Mouse (Mus musculus): ENCODE results near the gene Rftn1. TPM values are rescaled to one million over a fixed set of nuclear protein-coding genes. Genes with fewer than 3 reads are reported as not detected.

Gene Rftn1
- total RNA-seq, 2 experiments from 2014 or later = 7.3 to 9.2 TPM

GRCm38 (mm10) chr17:50052741-50053468 is 137.6 kb downstream of the Rftn1 start:
- no peak for DNase-seq (ENCODE audit: low spot score in 2 of 2)
- intact Hi-C loops (cut with DNase I) = no loop called here

- peak in 1 of 2 experiments; percentile 18 for DNase-seq (ENCODE audit: low spot score in 2 of 2)
- intact Hi-C loops (cut with DNase I) = no loop called here
Measured at GRCm38 (mm10) chr17:50050456-50050855, 140.0 kb downstream of the Rftn1 start.

DNA sequence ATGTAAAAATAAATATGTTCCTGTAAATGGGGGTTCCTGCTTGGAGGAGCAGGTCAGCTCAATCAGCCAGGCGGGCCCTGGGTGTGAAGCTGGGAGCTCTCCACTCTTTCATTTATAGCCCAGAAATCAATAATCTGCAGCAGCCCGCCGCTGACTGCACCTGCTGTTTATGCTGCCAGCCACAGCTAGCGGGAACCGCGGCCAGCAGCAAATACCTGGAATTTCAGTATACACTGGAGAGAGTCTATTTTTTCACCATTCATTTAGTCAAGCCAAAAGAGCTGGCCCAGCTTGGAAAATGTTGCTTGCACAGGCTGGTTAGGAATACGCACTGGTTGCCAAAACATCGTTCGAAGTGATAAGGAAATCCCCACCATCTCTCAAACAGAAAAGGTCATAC is 142.3 kb downstream of the Rftn1 start:
- DNase-seq (ENCODE audit: low spot score in 2 of 2) = no peak
- intact Hi-C loops (cut with DNase I) = no loop called here

GRCm38 (mm10) chr17:50047182-50047581 is 143.3 kb downstream of the Rftn1 start:
- intact Hi-C loops (cut with DNase I) = no loop called here
- DNase-seq (ENCODE audit: low spot score in 2 of 2) = no peak

DNA sequence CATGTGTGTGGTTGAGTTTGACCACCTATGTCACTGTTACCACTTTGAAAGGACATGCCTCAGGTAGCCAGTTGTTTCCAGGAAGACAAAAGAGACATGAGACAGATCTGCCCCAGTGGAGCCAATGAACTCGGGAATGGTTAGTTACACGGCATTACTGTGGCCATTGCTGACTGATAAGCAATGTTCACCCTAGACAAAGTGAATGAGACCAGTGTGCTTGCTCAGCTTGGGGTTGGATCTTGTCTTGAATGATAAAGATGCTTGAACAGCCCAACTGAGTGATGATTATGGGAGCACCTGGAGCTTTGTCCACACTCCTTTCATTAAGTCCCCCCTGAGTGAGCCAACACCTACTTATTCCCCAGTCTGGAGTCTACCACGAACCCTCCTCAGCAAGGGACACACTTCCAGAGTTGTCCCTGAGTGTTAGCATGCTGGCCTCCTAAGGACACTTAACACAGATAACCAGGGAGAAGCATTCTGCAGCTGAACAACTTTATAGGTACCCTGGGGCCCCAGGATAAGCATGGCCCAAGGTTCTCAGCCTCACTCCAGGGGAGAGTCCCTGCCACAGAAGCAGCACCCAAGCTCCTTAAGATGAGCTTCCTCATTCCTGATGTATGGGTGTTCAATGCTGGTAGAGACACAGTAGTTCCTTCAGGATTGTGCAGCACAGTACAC is 149.6 kb downstream of the Rftn1 start:
- no peak for DNase-seq (ENCODE audit: low spot score in 2 of 2)
- intact Hi-C loops (cut with DNase I) = no loop called here

GRCm38 (mm10) chr17:50037882-50038665 is 152.4 kb downstream of the Rftn1 start:
- no peak for DNase-seq (ENCODE audit: low spot score in 2 of 2)
- intact Hi-C loops (cut with DNase I) = no loop called here

DNA sequence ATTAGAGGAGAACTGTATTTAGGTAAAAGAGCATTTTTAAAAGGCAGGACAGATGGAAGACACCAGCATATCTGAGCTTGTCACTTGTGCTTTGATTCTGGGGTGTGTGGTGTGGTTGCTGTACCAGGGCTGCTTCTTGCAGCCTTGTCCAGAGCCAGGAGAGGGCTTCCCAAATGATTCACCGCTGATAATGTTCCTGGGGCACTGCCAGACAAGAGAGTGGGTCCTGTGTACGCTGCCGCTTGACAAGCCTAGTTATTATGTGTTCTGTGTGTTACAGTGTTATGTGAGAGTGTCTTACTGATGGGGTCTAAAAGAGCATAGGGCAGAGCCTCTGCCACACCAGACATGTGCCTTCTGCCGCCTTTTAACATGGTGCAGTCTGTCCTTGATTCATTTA is 153.1 kb downstream of the Rftn1 start:
- no peak for DNase-seq (ENCODE audit: low spot score in 2 of 2)
- intact Hi-C loops (cut with DNase I) = no loop called here

- intact Hi-C loops (cut with DNase I) = no loop called here
- DNase-seq (ENCODE audit: low spot score in 2 of 2) = no peak
Measured at GRCm38 (mm10) chr17:50036751-50037385, 153.6 kb downstream of the Rftn1 start.

GRCm38 (mm10) chr17:50033698-50034097 is 156.8 kb downstream of the Rftn1 start:
- no peak for DNase-seq (ENCODE audit: low spot score in 2 of 2)
- intact Hi-C loops (cut with DNase I) = no loop called here

GRCm38 (mm10) chr17:50031548-50032491 is 158.7 kb downstream of the Rftn1 start:
- intact Hi-C loops (cut with DNase I) = no loop called here
- DNase-seq (ENCODE audit: low spot score in 2 of 2) = no peak

DNA sequence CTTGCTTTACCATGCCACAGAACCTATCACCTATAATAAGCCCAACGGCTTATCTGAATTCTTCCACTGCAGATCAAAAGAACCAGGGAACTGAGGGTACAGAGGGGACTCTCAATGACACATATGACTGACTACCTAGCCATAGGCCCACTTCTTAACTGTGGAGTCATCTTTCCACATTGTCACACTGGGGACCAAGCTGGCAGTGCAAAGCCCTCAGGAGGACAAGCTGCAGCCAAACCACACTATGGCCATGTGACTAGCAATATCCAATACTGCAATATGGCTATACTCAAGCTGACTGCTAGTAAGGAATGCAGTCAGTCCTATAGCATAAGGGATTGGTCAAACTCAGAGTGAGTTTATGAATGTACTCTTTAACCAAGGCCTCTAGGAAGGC is 164.8 kb downstream of the Rftn1 start:
- DNase-seq (ENCODE audit: low spot score in 2 of 2) = no peak
- intact Hi-C loops (cut with DNase I) = no loop called here

DNA sequence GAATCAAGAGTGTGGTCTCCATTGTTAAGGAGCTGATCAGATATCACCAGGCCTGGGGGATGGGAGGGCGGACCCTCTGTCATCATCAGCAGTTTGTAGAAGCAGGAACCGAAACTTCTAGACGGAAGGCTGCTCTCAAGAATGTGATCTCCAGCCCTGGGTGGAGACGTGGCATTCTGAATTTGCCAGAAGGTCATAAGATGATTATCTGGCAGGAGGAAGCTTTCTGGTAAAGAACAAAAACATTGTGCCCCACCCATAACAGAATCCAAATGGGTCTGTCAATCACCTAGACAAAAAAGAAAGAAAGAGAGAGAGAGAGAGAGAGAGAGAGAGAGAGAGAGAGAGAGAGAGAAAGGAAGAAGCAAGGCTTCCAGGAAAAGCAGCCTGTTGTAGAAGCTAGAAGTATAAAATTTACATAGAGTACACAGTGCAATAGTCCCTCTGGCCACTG is 165.3 kb downstream of the Rftn1 start:
- DNase-seq (ENCODE audit: low spot score in 2 of 2) = no peak
- intact Hi-C loops (cut with DNase I) = no loop called here

- intact Hi-C loops (cut with DNase I) = no loop called here
- no peak for DNase-seq (ENCODE audit: low spot score in 2 of 2)
Measured at GRCm38 (mm10) chr17:50021400-50021799, 169.1 kb downstream of the Rftn1 start.

DNA sequence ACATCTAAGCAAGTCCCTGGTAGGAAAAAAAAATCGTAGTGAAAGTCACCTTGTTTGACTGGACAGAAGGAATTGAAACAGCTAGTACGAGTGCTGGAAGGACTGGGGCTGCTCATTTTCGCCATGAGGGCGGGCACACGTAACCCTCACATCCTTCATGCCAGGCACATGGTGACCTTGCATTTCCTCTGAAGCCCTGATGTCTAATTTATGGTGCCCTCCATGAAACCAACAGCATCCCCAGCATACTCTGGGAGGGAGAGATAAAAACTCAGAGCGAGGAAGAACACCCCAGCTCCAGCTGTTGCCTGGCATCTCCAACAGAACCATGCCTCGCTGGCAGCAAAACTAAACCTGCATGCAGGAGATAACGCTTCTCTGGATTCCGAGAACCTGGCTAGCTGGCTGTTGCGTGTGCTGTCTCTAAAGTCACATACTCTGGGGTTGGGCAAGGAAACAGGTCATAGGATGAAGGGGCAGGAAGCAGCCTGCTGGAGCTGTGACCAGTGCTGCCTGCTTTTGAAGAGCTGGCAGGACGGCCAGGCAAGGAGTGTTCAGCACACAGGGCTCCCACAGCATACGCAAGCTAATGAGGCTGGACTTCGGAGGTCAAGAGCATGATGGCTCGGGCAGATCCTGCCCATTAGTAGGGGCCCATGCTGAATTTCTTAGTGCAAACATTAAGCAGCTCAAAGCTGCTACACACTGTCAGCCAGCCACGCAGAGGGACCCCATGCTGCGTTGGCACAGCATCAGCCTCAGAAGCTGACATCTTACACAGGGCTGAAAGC is 170.1 kb downstream of the Rftn1 start:
- no peak for DNase-seq (ENCODE audit: low spot score in 2 of 2)
- intact Hi-C loops (cut with DNase I) = no loop called here

GRCm38 (mm10) chr17:50019819-50020210 is 170.7 kb downstream of the Rftn1 start:
- intact Hi-C loops (cut with DNase I) = no loop called here
- no peak for DNase-seq (ENCODE audit: low spot score in 2 of 2)

GRCm38 (mm10) chr17:50019090-50019489 is 171.4 kb downstream of the Rftn1 start:
- DNase-seq (ENCODE audit: low spot score in 2 of 2) = peak in 1 of 2 experiments; percentile 19

DNA sequence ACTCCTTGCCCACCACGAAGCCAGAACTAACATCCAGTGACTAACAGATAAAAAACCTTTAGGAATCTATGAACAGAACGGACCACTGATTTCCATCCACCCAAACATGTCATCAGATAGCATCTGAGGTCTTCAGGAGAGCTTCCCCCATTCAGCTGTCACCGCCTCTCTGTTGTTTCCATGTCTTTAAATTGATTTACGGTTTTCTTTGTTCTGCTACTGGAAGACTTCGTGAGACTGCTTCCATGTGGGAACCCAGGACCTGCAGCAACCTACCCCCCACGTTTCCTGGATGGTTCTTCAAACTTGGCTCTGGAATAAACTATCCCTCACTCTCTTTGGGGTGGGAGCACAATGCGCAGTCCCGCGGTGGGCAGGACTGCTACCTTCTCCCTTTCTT is 175.8 kb downstream of the Rftn1 start:
- DNase-seq (ENCODE audit: low spot score in 2 of 2) = no peak
- intact Hi-C loops (cut with DNase I) = no loop called here

More at GRCm38 (mm10) chr17:50019090-50019489, 171.4 kb downstream of the Rftn1 start:
- intact Hi-C loops (cut with DNase I) = no loop called here

GRCm38 (mm10) chr17:50013848-50014247 is 176.6 kb downstream of the Rftn1 start:
- intact Hi-C loops (cut with DNase I) = no loop called here
- DNase-seq (ENCODE audit: low spot score in 2 of 2) = no peak
